Mouse (Mus musculus) gastrocnemius, postnatal 4 days (tissue): Measurements from ENCODE around the gene Ager. TPM values are rescaled to one million over a fixed set of nuclear protein-coding genes. Genes with fewer than 3 reads are reported as not detected.

Experiments
- DNase-seq, 2 experiments: peaks; one replicate each; pipeline ENCODE4 v3.0.0; 2021 to 2022; ENCODE audit warnings: low spot score in 2 of 2, mixed read lengths in 2 of 2
- total RNA-seq, 2 experiments: library from RNA; stranded (reverse); gene quantifications; 2 replicates each; pipeline ENCODE4 v1.2.3; 2021

Ager gene
- total RNA-seq, 2 experiments from 2014 or later, result 2.0 to 3.0 TPM

- no peak for DNase-seq
Observed at GRCm38 (mm10) chr17:34629796-34630603, 32.3 kb downstream of the Ager start.

- DNase-seq, result no peak
Observed at GRCm38 (mm10) chr17:34630761-34631301, 33.2 kb downstream of the Ager start.

- no peak for DNase-seq
Observed at GRCm38 (mm10) chr17:34631647-34632046, 34.0 kb downstream of the Ager start.

- peak in 1 of 2 experiments; percentile 52 for DNase-seq
Observed at GRCm38 (mm10) chr17:34632261-34632691, 34.6 kb downstream of the Ager start.

- DNase-seq, result no peak
Observed at GRCm38 (mm10) chr17:34635671-34636070, 38.0 kb downstream of the Ager start.

GRCm38 (mm10) chr17:34637459-34637858 is 39.8 kb downstream of the Ager start:
- no peak for DNase-seq

GRCm38 (mm10) chr17:34639461-34640255 is 42.0 kb downstream of the Ager start:
- no peak for DNase-seq

- peak in 1 of 2 experiments; percentile 48 for DNase-seq
Observed at GRCm38 (mm10) chr17:34640778-34641601, 43.3 kb downstream of the Ager start.

- no peak for DNase-seq
Observed at GRCm38 (mm10) chr17:34641945-34642344, 44.3 kb downstream of the Ager start.

GRCm38 (mm10) chr17:34643379-34643778 is 45.7 kb downstream of the Ager start:
- DNase-seq, result no peak

GRCm38 (mm10) chr17:34643944-34644343 is 46.3 kb downstream of the Ager start:
- DNase-seq, result no peak

GRCm38 (mm10) chr17:34644608-34645007 is 46.9 kb downstream of the Ager start, which contains the start of gene Fkbpl:
Gene Fkbpl, plus strand, starts transcription at chr17:34644764.
- DNase-seq, result peak; percentile 82 to 94

GRCm38 (mm10) chr17:34645256-34645829 is 47.7 kb downstream of the Ager start:
- no peak for DNase-seq

GRCm38 (mm10) chr17:34645831-34646511 is 48.3 kb downstream of the Ager start:
- DNase-seq, result peak in 1 of 2 experiments; percentile 21

GRCm38 (mm10) chr17:34646906-34647787 is 49.5 kb downstream of the Ager start, which contains the start of gene Atf6b:
Gene Atf6b, plus strand, starts transcription at chr17:34647146.
- peak; percentile 78 to 92 for DNase-seq

- no peak for DNase-seq
Observed at GRCm38 (mm10) chr17:34648141-34648890, 50.7 kb downstream of the Ager start.

- no peak for DNase-seq
Observed at GRCm38 (mm10) chr17:34649106-34649864, 51.6 kb downstream of the Ager start.
